Mouse (Mus musculus) forebrain, embryonic 11.5 days (tissue): ENCODE measurements around the gene Rxfp3. TPM values are rescaled to one million over a fixed set of nuclear protein-coding genes. Genes with fewer than 3 reads are reported as not detected.

Experiments
- ATAC-seq: fragments of 200-750 bp; cut with Nextera tagmentation; replicated peaks from 2 replicates; pipeline ENCODE4 v1.8.0; 2017; ENCODE audit warnings: moderate TSS enrichment; ENCODE audit not compliant: low FRiP score
- DNase-seq: peaks from one replicate; pipeline ENCODE4 v3.0.0-alpha.2; 2017; ENCODE audit warnings: low spot score
- H3K27ac ChIP-seq: fragments of 300-500 bp; sonication (generic); 2 replicates; pipeline ENCODE4 v1.5.1; 2014; ENCODE audit warnings: low read depth, low read length
- H3K27me3 ChIP-seq: fragments of 300-500 bp; sonication (generic); 2 replicates; pipeline ENCODE4 v1.6.1; 2014; ENCODE audit warnings: mild to moderate bottlenecking, low read length, mixed read lengths; ENCODE audit not compliant: control insufficient read depth, insufficient read depth
- H3K36me3 ChIP-seq: fragments of 300-500 bp; sonication (generic); 2 replicates; pipeline ENCODE4 v1.6.1; 2014; ENCODE audit warnings: mild to moderate bottlenecking, low read length, moderate library complexity, mixed read lengths; ENCODE audit not compliant: control insufficient read depth, insufficient read depth
- H3K4me1 ChIP-seq: fragments of 300-500 bp; sonication (generic); replicated peaks from 2 replicates; pipeline ENCODE4 v1.6.1; 2014; ENCODE audit warnings: low read length, mixed read lengths; ENCODE audit not compliant: control insufficient read depth, insufficient read depth
- H3K4me2 ChIP-seq: fragments of 300-500 bp; sonication (generic); 2 replicates; pipeline ENCODE4 v1.6.1; 2014; ENCODE audit warnings: low read depth, mild to moderate bottlenecking, low read length, moderate library complexity, mixed read lengths; ENCODE audit not compliant: severe bottlenecking
- H3K4me3 ChIP-seq: fragments of 300-500 bp; sonication (generic); 2 replicates; pipeline ENCODE4 v1.5.1; 2014; ENCODE audit warnings: low read depth, low read length
- H3K9ac ChIP-seq: fragments of 300-500 bp; sonication (generic); 2 replicates; pipeline ENCODE4 v1.6.1; 2014; ENCODE audit warnings: low read length
- H3K9me3 ChIP-seq: fragments of 300-500 bp; sonication (generic); 2 replicates; pipeline ENCODE4 v1.6.1; 2016; ENCODE audit warnings: low read length, mixed read lengths; ENCODE audit not compliant: control insufficient read depth
- WGBS: fragments of 180-500 bp; shearing (Covaris S2); extraction: QIAGEN DNeasy Blood & Tissue Kit; methylation state at CpG from one replicate; pipeline ENCODE4 v1.1.7; 2014; 5-methylcytosine and 5-hydroxymethylcytosine counted together
- polyA plus RNA-seq: library from polyadenylated mRNA; unstranded; fragments of >200 nt; fragmentation: Nextera tagmentation; extraction: Ambion mirVana; gene quantifications from 2 replicates; pipeline ENCODE4 v1.2.1, GENCODE M21; 2014

Rxfp3 gene
- polyA plus RNA-seq, 1 experiment from 2014 or later, result 1.1 TPM

DNA sequence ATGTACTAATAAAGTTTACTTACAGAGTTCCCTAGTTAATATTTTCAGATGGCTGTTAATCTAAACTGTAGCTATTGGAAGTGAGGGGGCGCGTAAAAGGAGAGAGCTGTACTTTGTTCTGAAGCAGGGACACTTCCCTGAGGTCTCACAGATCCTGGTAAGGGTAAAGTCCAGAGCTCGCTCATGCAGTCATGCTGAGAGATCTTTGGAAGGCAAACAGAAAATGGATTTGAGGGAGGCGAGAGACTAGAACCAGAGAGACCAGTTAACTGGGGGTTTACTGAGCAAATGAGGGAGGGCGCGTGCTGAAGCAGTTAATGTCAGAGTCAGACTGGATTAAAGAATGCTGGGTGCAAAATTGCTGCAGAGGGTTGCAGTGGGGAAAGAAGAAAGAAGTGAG lies 52.0 kb downstream of the Rxfp3 start:
- WGBS, result 88% methylated on average over 6 of the region's 6 CpGs
- H3K4me2 ChIP-seq, result no peak overlapping the region
- peaks cover 2% of the 10 kb centered on the region; the same call in 1 of the 2 replicates for H3K4me1 ChIP-seq
- H3K27ac ChIP-seq, result no peak overlapping the region
- H3K9me3 ChIP-seq, result no peaks in the 10 kb centered on the region
- no peak overlapping the region for H3K4me3 ChIP-seq
- DNase-seq (no peak), ATAC-seq (no peak)
- no peaks in the 10 kb centered on the region for H3K27me3 ChIP-seq
- no peak overlapping the region; the same call in 1 of the 2 replicates for H3K9ac ChIP-seq
- no peaks in the 10 kb centered on the region for H3K36me3 ChIP-seq

Other genes with a start within 250 kb of the Rxfp3 start
- gene C1qtnf3, start 85.7 kb downstream of the Rxfp3 start, polyA plus RNA-seq, result 0.64 and 0.81 TPM in 2 replicates
- gene Amacr, start 56.2 kb downstream of the Rxfp3 start, polyA plus RNA-seq, result 9.9 and 11.7 TPM in 2 replicates
- 0.15 and 0.20 TPM in 2 replicates for gene Slc45a2, start 37.3 kb downstream of the Rxfp3 start, polyA plus RNA-seq
- gene Adamts12, start 26.8 kb upstream of the Rxfp3 start, polyA plus RNA-seq, result 2.1 and 2.4 TPM in 2 replicates